Mouse (Mus musculus) kidney, embryonic 14.5 days (tissue): ENCODE measurements at regions not wholly inside any gene's neighbourhood (a gene's known extent, or its start where the extent isn't known, plus 50 kb on each side); places are given as distances from the start of the nearest gene placed in this dataset.
A peak's percentile ranks its signal among the peaks of the same experiment; 100 is the strongest.

ENCODE experiments used
- ATAC-seq: fragments of 200-750 bp; cut with Nextera tagmentation; 2 replicates; pipeline ENCODE4 v1.8.0; 2017; ENCODE audit warnings: moderate number of reproducible peaks, mild to moderate bottlenecking, moderate TSS enrichment, moderate library complexity; ENCODE audit not compliant: low FRiP score, low TSS enrichment
- H3K27ac ChIP-seq: fragments of 300-500 bp; sonication (generic); 2 replicates; pipeline ENCODE4 v1.5.1; 2014; ENCODE audit warnings: low read depth, mild to moderate bottlenecking, low read length, moderate library complexity, mixed read lengths
- H3K27me3 ChIP-seq: fragments of 300-500 bp; sonication (generic); 2 replicates; pipeline ENCODE4 v1.6.1; 2014; ENCODE audit warnings: mild to moderate bottlenecking, low read length; ENCODE audit not compliant: control insufficient read depth, insufficient read depth
- H3K36me3 ChIP-seq: fragments of 300-500 bp; sonication (generic); 2 replicates; pipeline ENCODE4 v1.6.1; 2014; ENCODE audit warnings: low read length, mixed read lengths; ENCODE audit not compliant: control insufficient read depth, insufficient read depth
- H3K4me1 ChIP-seq: fragments of 300-500 bp; sonication (generic); 2 replicates; pipeline ENCODE4 v1.6.1; 2014; ENCODE audit warnings: low read length, mixed read lengths; ENCODE audit not compliant: control insufficient read depth, insufficient read depth
- H3K4me2 ChIP-seq: fragments of 300-500 bp; sonication (generic); replicated peaks from 2 replicates; pipeline ENCODE4 v1.6.1; 2014; ENCODE audit warnings: low read depth, mild to moderate bottlenecking, low read length
- H3K4me3 ChIP-seq: fragments of 300-500 bp; sonication (generic); 2 replicates; pipeline ENCODE4 v1.5.1; 2014; ENCODE audit warnings: mild to moderate bottlenecking, low read length
- H3K9ac ChIP-seq: fragments of 300-500 bp; sonication (generic); 2 replicates; pipeline ENCODE4 v1.6.1; 2014; ENCODE audit warnings: low read depth, mild to moderate bottlenecking, low read length, moderate library complexity
- H3K9me3 ChIP-seq: fragments of 300-500 bp; sonication (generic); 2 replicates; pipeline ENCODE4 v1.6.1; 2016; ENCODE audit warnings: low read length; ENCODE audit not compliant: control insufficient read depth
- WGBS: fragments of 180-500 bp; shearing (Covaris S2); extraction: QIAGEN DNeasy Blood & Tissue Kit; methylation state at CpG from one replicate; pipeline ENCODE4 v1.1.7; 2014; 5-methylcytosine and 5-hydroxymethylcytosine counted together

- no peak for ATAC-seq
- H3K4me3 ChIP-seq = no peak overlapping the region
- 78% methylated on average over 2 of the region's 2 CpGs for WGBS
These were observed 418.4 kb upstream of the Gm11114 start for GRCm38 (mm10) chr9:84894148-84894547.

DNA sequence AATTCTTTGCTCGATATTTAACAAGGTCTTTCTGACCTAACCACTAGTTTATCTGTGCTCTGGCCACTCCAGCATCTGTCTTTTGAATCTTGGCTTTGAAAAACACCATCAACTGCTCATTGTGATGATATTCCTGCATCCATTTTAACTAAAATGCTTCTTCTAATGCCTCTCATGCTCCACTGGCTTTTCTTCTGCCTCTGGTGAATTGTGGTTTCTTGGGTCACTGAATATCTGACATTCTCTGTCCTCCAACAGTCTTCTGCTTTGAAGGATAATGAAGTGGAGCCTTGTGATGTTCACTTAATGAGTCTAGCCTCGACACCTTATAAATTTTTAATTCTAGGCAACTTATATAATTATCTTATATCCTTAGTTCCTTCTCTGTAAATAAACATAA lies 416.5 kb upstream of the Gm11114 start:
- H3K9me3 ChIP-seq = no peaks in the 10 kb centered on the region
- no peaks in the 10 kb centered on the region for H3K27me3 ChIP-seq
- ATAC-seq = no peak
- H3K4me1 ChIP-seq = no peaks in the 10 kb centered on the region
- no peaks in the 10 kb centered on the region for H3K36me3 ChIP-seq
- no peak overlapping the region for H3K9ac ChIP-seq
- no peak overlapping the region for H3K27ac ChIP-seq
- no peak overlapping the region for H3K4me3 ChIP-seq
- 52% methylated on average over 2 of the region's 2 CpGs for WGBS
- no peak overlapping the region for H3K4me2 ChIP-seq

More at GRCm38 (mm10) chr9:84894148-84894547, 418.4 kb upstream of the Gm11114 start:
- no peaks in the 10 kb centered on the region for H3K36me3 ChIP-seq
- no peaks in the 10 kb centered on the region for H3K9me3 ChIP-seq
- no peaks in the 10 kb centered on the region for H3K4me1 ChIP-seq
- H3K4me2 ChIP-seq = no peak overlapping the region
- H3K27ac ChIP-seq = no peak overlapping the region
- H3K9ac ChIP-seq = no peak overlapping the region
- no peaks in the 10 kb centered on the region for H3K27me3 ChIP-seq

DNA sequence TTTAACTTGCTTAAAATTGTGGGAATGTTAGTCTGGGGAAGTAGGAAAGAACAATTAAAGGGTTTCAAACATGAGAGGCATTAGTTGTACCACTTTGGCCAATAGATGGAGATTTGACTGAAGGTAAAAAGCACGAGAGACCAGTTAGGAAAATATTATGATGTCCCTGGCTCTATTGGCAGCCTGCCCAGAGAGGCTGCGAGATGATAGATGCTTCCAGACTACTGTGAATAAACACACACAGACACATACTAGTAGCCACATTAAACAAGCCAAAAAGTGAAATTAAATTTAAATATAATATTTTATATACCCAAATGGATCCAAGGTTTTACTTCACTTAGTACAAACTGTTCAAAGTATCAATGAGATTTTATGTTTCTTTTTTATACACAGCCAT lies 411.9 kb upstream of the Gm11114 start:
- 39% methylated on average over 2 of the region's 2 CpGs for WGBS

GRCm38 (mm10) chr9:84906244-84906643 lies 406.3 kb upstream of the Gm11114 start:
- peak; percentile 90 for ATAC-seq
- 14% methylated on average over 3 of the region's 3 CpGs for WGBS

More for the DNA sequence above, 411.9 kb upstream of the Gm11114 start:
- Histone ChIP-seq H3K4me3 (no peak overlapping the region), H3K36me3 (no peaks in the 10 kb centered on the region), H3K4me2 (no peak overlapping the region), H3K4me1 (no peaks in the 10 kb centered on the region), H3K9ac (no peak overlapping the region), H3K9me3 (no peaks in the 10 kb centered on the region), H3K27me3 (no peaks in the 10 kb centered on the region), H3K27ac (no peak overlapping the region)
- ATAC-seq = no peak

GRCm38 (mm10) chr9:84913321-84913720 lies 399.3 kb upstream of the Gm11114 start:
- H3K27me3 ChIP-seq = no peaks in the 10 kb centered on the region
- no peak overlapping the region for H3K9ac ChIP-seq
- H3K36me3 ChIP-seq = no peaks in the 10 kb centered on the region
- H3K4me1 ChIP-seq = no peaks in the 10 kb centered on the region
- H3K9me3 ChIP-seq = no peaks in the 10 kb centered on the region
- H3K4me2 ChIP-seq = no peak overlapping the region
- H3K27ac ChIP-seq = no peak overlapping the region
- 96% methylated on average over 1 of the region's 1 CpGs for whole genome bisulfite sequencing
- ATAC-seq = no peak
- no peak overlapping the region for H3K4me3 ChIP-seq

More at GRCm38 (mm10) chr9:84906244-84906643, 406.3 kb upstream of the Gm11114 start:
- no peak overlapping the region for H3K9ac ChIP-seq
- no peaks in the 10 kb centered on the region for H3K4me1 ChIP-seq
- no peak overlapping the region for H3K27ac ChIP-seq
- no peak overlapping the region for H3K4me3 ChIP-seq
- no peaks in the 10 kb centered on the region for H3K27me3 ChIP-seq
- no peaks in the 10 kb centered on the region for H3K36me3 ChIP-seq
- H3K4me2 ChIP-seq = no peak overlapping the region
- H3K9me3 ChIP-seq = no peaks in the 10 kb centered on the region

- 67% methylated on average over 4 of the region's 4 CpGs for WGBS
- peaks cover 3% of the 10 kb centered on the region; the same call in 1 of the 2 replicates for H3K9me3 ChIP-seq
- no peak overlapping the region for H3K4me2 ChIP-seq
- no peak overlapping the region for H3K9ac ChIP-seq
- H3K27me3 ChIP-seq = no peaks in the 10 kb centered on the region
- H3K27ac ChIP-seq = no peak overlapping the region
- H3K36me3 ChIP-seq = no peaks in the 10 kb centered on the region
- ATAC-seq = no peak
- no peak overlapping the region for H3K4me3 ChIP-seq
- no peaks in the 10 kb centered on the region for H3K4me1 ChIP-seq
These were observed 390.3 kb upstream of the Gm11114 start for GRCm38 (mm10) chr9:84922306-84922705.

DNA sequence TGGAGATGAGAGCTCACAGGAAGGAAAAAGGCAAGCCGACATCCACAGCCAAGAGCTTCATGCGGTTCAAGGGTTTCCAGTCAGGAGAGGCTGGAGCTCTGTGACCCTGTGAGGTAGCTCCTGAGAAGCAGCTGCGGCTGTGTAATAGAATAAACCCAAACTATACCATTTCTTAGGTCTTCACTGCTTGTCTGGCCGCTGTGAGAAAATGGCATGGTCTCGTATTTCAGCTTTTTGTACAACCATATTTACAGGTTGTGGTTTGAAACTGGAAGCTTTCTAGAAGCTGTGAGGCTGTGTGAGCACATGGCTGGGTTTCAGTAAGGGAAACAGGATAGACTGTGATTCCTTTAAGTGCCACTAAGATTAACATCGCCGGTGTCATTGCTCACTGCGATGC lies 388.6 kb upstream of the Gm11114 start:
- Histone ChIP-seq H3K4me1 (no peaks in the 10 kb centered on the region), H3K9me3 (peaks cover 3% of the 10 kb centered on the region; the same call in 1 of the 2 replicates), H3K9ac (no peak overlapping the region), H3K27me3 (no peaks in the 10 kb centered on the region), H3K4me2 (no peak overlapping the region), H3K36me3 (no peaks in the 10 kb centered on the region), H3K27ac (no peak overlapping the region), H3K4me3 (no peak overlapping the region)
- 77% methylated on average over 8 of the region's 8 CpGs for WGBS
- no peak for ATAC-seq

- Histone ChIP-seq H3K36me3 (no peaks in the 10 kb centered on the region), H3K27me3 (no peaks in the 10 kb centered on the region), H3K27ac (no peak overlapping the region), H3K9me3 (no peaks in the 10 kb centered on the region), H3K4me3 (no peak overlapping the region), H3K9ac (no peak overlapping the region), H3K4me2 (no peak overlapping the region), H3K4me1 (no peaks in the 10 kb centered on the region)
- no peak for ATAC-seq
- WGBS = 91% methylated on average over 2 of the region's 2 CpGs
These were observed 376.1 kb upstream of the Gm11114 start for GRCm38 (mm10) chr9:84936291-84937055.

GRCm38 (mm10) chr9:84966558-84967154 lies 345.9 kb upstream of the Gm11114 start:
- no peak overlapping the region for H3K4me2 ChIP-seq
- no peaks in the 10 kb centered on the region for H3K36me3 ChIP-seq
- WGBS = 96% methylated on average over 11 of the region's 11 CpGs
- no peak overlapping the region for H3K4me3 ChIP-seq
- H3K4me1 ChIP-seq = no peaks in the 10 kb centered on the region
- no peaks in the 10 kb centered on the region for H3K9me3 ChIP-seq
- H3K27me3 ChIP-seq = no peaks in the 10 kb centered on the region
- no peak for ATAC-seq
- no peak overlapping the region for H3K9ac ChIP-seq
- H3K27ac ChIP-seq = no peak overlapping the region
